In the genomic region with DNA sequence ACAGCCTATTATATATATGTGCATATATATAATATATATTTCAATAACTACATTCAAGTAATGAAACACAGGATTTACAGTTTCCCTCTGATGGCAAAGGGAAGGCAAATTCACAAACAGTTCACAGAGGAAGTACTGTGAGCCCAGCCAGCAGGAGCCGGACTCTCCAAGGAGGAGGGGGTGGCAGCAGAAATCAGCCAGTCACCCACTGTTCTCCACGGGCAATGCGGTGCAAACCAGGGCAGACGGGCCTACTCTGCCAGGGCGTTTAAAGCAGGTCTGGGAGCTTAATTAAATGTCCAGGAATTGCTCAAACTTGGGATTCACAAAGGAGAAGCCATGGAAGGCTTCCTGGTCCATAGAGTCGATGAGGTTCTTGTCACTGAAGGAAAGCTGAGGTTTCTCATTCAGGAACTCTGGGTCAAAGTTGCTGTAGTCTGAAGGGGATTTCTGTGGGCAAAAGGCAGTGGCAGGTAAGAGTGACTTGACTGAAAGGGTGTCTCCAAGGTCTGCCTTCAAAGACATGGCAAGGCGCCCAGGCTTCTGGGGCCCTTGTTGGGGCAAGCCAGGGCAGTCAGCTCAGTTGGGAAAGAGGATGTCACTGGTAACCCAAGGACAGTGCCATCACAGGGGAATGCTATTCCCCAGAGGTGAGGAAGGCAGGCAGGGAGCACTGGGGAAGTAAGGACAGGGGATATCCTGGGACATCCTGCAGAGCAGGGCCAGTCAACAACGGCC, we compare ENCODE assay signal across 19 mouse cellular contexts. TPM values are rescaled to one million over a fixed set of nuclear protein-coding genes. Genes with fewer than 3 reads are reported as not detected.
DNase-seq lines count a peak whose midpoint lies in the region; ATAC-seq and TF ChIP-seq lines count a peak whose summit lies in the region.
"Had no signal": no experiment of that assay in that cellular context is flagged by ENCODE, and none has a peak within 500 bp of the region (broad histone marks: within the 10 kb centered on the region; RNA-seq: fewer than 3 reads in every experiment).

No protein-coding gene starts in this region.

- ATAC-seq in hindbrain, embryonic 11.5 days (ENCODE audit: low FRiP score), result no peak

- WGBS in hindbrain, embryonic 10.5 days, result 89% methylated on average over 8 of the region's 8 CpGs
- WGBS in hindbrain, embryonic 11.5 days, result 88% methylated on average over 8 of the region's 8 CpGs
- WGBS in spleen, adult 2 months, result 61% methylated on average over 8 of the region's 8 CpGs

- DNase-seq in hindbrain, embryonic 10.5 days (ENCODE audit: low spot score), result no peak
- no peak for DNase-seq in hindbrain, embryonic 11.5 days (ENCODE audit: low spot score)
- no peak for DNase-seq in spleen, adult 2 months (ENCODE audit: low read depth in 1 of 2, low spot score in 2 of 2)
- DNase-seq in spleen, postnatal 14 days (ENCODE audit: low spot score in 2 of 2), result no peak
- peak; percentile 77 for DNase-seq in adrenal gland, postnatal 25 days
- no peak for DNase-seq in urinary bladder, postnatal 25 days (ENCODE audit: low spot score)
- no peak for DNase-seq in layer of hippocampus, adult 11-12 months (ENCODE audit: low spot score)
- DNase-seq: cerebellum, postnatal 36 days; gastrocnemius, postnatal 10 days; heart, postnatal 10 days; lung, postnatal 10 days had no signal

- no peak for TF ChIP-seq POLR2A in spleen, adult 2 months (IDR thresholded peaks at IDR 0.05; ENCODE audit: low read depth, low read length)

- no peak overlapping the region for H3K4me3 ChIP-seq in hindbrain, embryonic 10.5 days
- H3K4me3 ChIP-seq in hindbrain, embryonic 11.5 days (ENCODE audit: low read depth, low read length), result no peak overlapping the region
- H3K4me3 ChIP-seq in spleen, adult 2 months (ENCODE audit: extremely low read depth, insufficient read depth, insufficient read length), result no peak overlapping the region
- H3K4me3 ChIP-seq: embryonic facial prominence, embryonic 10.5 days; hindbrain, embryonic 15.5 days; kidney, embryonic 15.5 days; layer of hippocampus, adult 2 months; limb, embryonic 13.5 days; liver, embryonic 15.5 days; neural tube, embryonic 12.5 days had no signal

- 0 out of 2 replicates have a peak, but pooled peaks cover 3% of the 10 kb centered on the region for H3K27me3 ChIP-seq in hindbrain, embryonic 10.5 days (ENCODE audit: insufficient read depth, poor library complexity, severe bottlenecking)
- H3K27me3 ChIP-seq in hindbrain, embryonic 11.5 days (ENCODE audit: control insufficient read depth, insufficient read depth, low read length), result no peaks in the 10 kb centered on the region
- no peaks in the 10 kb centered on the region for H3K27me3 ChIP-seq in spleen, adult 2 months (ENCODE audit: control insufficient read depth, insufficient read depth, low read length)
- H3K27me3 ChIP-seq: hindbrain, embryonic 15.5 days; kidney, embryonic 15.5 days; limb, embryonic 13.5 days; liver, embryonic 15.5 days; neural tube, embryonic 12.5 days had no signal

- H3K4me1 ChIP-seq in hindbrain, embryonic 10.5 days (replicated peaks), result peaks cover 33% of the 10 kb centered on the region
- H3K4me1 ChIP-seq in hindbrain, embryonic 11.5 days (replicated peaks; ENCODE audit: control insufficient read depth, insufficient read depth, low read length), result peaks cover 12% of the 10 kb centered on the region
- H3K4me1 ChIP-seq in spleen, adult 2 months (ENCODE audit: control insufficient read depth, insufficient read depth, insufficient read length), result peaks cover 32% of the 10 kb centered on the region; the same call in 1 of the 2 replicates

- H3K27ac ChIP-seq in hindbrain, embryonic 10.5 days, result peak overlapping the region; percentile 23; the same call in 1 of the 2 replicates
- no peak overlapping the region for H3K27ac ChIP-seq in hindbrain, embryonic 11.5 days (ENCODE audit: low read depth, low read length)
- H3K27ac ChIP-seq in spleen, adult 2 months (ENCODE audit: insufficient read depth, low read length), result peak overlapping the region; percentile 74
- H3K27ac ChIP-seq: hindbrain, embryonic 15.5 days; liver, embryonic 15.5 days; neural tube, embryonic 12.5 days had no signal

- no peak for TF ChIP-seq CTCF in spleen, adult 2 months (IDR thresholded peaks at IDR 0.05; ENCODE audit: extremely low read depth, insufficient read depth, insufficient read length, insufficient replicate concordance)

- H3K36me3 ChIP-seq in hindbrain, embryonic 10.5 days, result peaks cover 29% of the 10 kb centered on the region
- 0 out of 2 replicates have a peak, but pooled peaks cover 3% of the 10 kb centered on the region for H3K36me3 ChIP-seq in hindbrain, embryonic 11.5 days (ENCODE audit: control insufficient read depth, insufficient read depth, low read length)
- H3K36me3 ChIP-seq in spleen, adult 2 months (ENCODE audit: control insufficient read depth, insufficient read depth, low read length), result peaks cover 29% of the 10 kb centered on the region
- H3K36me3 ChIP-seq: hindbrain, embryonic 15.5 days had no signal

- H3K9me3 ChIP-seq in hindbrain, embryonic 10.5 days, result no peaks in the 10 kb centered on the region
- H3K9me3 ChIP-seq in hindbrain, embryonic 11.5 days (ENCODE audit: control insufficient read depth, low read length), result no peaks in the 10 kb centered on the region
- H3K9me3 ChIP-seq: embryonic facial prominence, embryonic 10.5 days; G1E; hindbrain, embryonic 15.5 days; kidney, embryonic 15.5 days; limb, embryonic 13.5 days; liver, embryonic 15.5 days; neural tube, embryonic 12.5 days had no signal

- H3K9ac ChIP-seq in hindbrain, embryonic 11.5 days (ENCODE audit: low read depth, low read length), result no peak overlapping the region
- H3K9ac ChIP-seq: hindbrain, embryonic 15.5 days; kidney, embryonic 15.5 days; limb, embryonic 13.5 days; liver, embryonic 15.5 days; neural tube, embryonic 12.5 days had no signal

- H3K4me2 ChIP-seq in hindbrain, embryonic 11.5 days (replicated peaks; ENCODE audit: low read depth, low read length), result no peak overlapping the region
- H3K4me2 ChIP-seq: hindbrain, embryonic 15.5 days; kidney, embryonic 15.5 days; limb, embryonic 13.5 days; liver, embryonic 15.5 days; neural tube, embryonic 12.5 days had no signal

RNA-seq across cellular contexts. Expression of a gene that starts 30.3 kb away (rescaled TPM):
- polyA plus RNA-seq in hindbrain, embryonic 10.5 days (2016; fragmentation: Nextera tagmentation; extraction: Ambion mirVana), result 28.7 and 35.4 TPM in 2 replicates
- polyA plus RNA-seq in hindbrain, embryonic 11.5 days (2014; fragmentation: Nextera tagmentation; extraction: Ambion mirVana), result 27.4 and 29.4 TPM in 2 replicates
- 187 and 226 TPM in 2 replicates for polyA plus RNA-seq in spleen, adult 2 months (2012; rRNA removed)
- total RNA-seq in adrenal gland, postnatal 25 days (2021), result 210 and 237 TPM in 2 replicates

RNA-seq across cellular contexts. Expression of a gene that starts 47.6 kb away (rescaled TPM):
- polyA plus RNA-seq in hindbrain, embryonic 10.5 days (2016; fragmentation: Nextera tagmentation; extraction: Ambion mirVana), result 285 and 314 TPM in 2 replicates
- polyA plus RNA-seq in hindbrain, embryonic 11.5 days (2014; fragmentation: Nextera tagmentation; extraction: Ambion mirVana), result 65.8 and 131 TPM in 2 replicates
- polyA plus RNA-seq in spleen, adult 2 months (2012; rRNA removed), result 149 and 160 TPM in 2 replicates
- total RNA-seq in adrenal gland, postnatal 25 days (2021), result 920 and 1,133 TPM in 2 replicates

RNA-seq across cellular contexts. Expression of a gene that starts 58.4 kb away (rescaled TPM):
- 13.0 and 13.6 TPM in 2 replicates for polyA plus RNA-seq in hindbrain, embryonic 10.5 days (2016; fragmentation: Nextera tagmentation; extraction: Ambion mirVana)
- 13.2 and 13.6 TPM in 2 replicates for polyA plus RNA-seq in hindbrain, embryonic 11.5 days (2014; fragmentation: Nextera tagmentation; extraction: Ambion mirVana)
- 8.5 and 8.6 TPM in 2 replicates for polyA plus RNA-seq in spleen, adult 2 months (2012; rRNA removed)
- total RNA-seq in adrenal gland, postnatal 25 days (2021), result 23.7 and 32.8 TPM in 2 replicates
